Mouse (Mus musculus): ENCODE results near the gene 4930469K13Rik. TPM values are rescaled to one million over a fixed set of nuclear protein-coding genes. Genes with fewer than 3 reads are reported as not detected.

4930469K13Rik gene
- polyA plus RNA-seq, 1 experiment from 2014 or later: 0.23 TPM

GRCm38 (mm10) chr11:33927321-33927720, 171.0 kb downstream of the 4930469K13Rik start:
- Histone ChIP-seq H3K36me3 (no peaks in the 10 kb centered on the region), H3K9ac (no peak overlapping the region), H3K9me3 (no peaks in the 10 kb centered on the region), H3K27ac (no peak overlapping the region), H3K4me1 (peaks cover 14% of the 10 kb centered on the region; the same call in 1 of the 2 replicates), H3K27me3 (replicated peaks) (no peaks in the 10 kb centered on the region; the same call in 1 of the 2 replicates), H3K4me2 (no peak overlapping the region), H3K4me3 (replicated peaks) (no peak overlapping the region)
- ATAC-seq (ENCODE audit: insufficient read depth, low FRiP score, low read depth): no peak
- WGBS: 45% methylated on average over 6 of the region's 6 CpGs

DNA sequence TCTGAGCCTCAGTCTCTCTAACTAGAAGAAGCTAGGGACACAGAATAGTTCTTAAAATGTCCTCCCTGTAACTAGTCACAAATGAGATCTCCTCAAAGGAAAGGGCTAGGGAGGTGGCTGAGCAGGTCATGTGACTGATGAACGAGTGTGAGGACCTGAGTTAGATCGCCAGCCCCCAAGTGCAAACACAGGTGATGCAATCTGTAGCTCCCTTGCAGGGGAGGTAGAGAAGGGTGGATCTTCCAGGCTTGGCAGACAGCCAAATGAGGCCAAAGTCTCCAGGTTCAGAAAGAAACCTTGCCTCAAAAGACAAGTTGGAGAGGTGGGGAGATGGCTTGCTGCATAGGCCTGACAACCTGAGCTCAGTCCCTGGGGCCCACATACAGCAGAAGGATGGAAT, 171.8 kb downstream of the 4930469K13Rik start:
- Histone ChIP-seq H3K4me3 (replicated peaks) (no peak overlapping the region), H3K27ac (no peak overlapping the region), H3K36me3 (no peaks in the 10 kb centered on the region), H3K27me3 (replicated peaks) (no peaks in the 10 kb centered on the region; the same call in 1 of the 2 replicates), H3K4me2 (no peak overlapping the region), H3K9me3 (no peaks in the 10 kb centered on the region), H3K9ac (no peak overlapping the region), H3K4me1 (peaks cover 12% of the 10 kb centered on the region; the same call in 1 of the 2 replicates)
- 43% methylated on average over 2 of the region's 2 CpGs for WGBS
- ATAC-seq (ENCODE audit: insufficient read depth, low FRiP score, low read depth): peak; percentile 38; the same call in 1 of the 2 replicates

DNA sequence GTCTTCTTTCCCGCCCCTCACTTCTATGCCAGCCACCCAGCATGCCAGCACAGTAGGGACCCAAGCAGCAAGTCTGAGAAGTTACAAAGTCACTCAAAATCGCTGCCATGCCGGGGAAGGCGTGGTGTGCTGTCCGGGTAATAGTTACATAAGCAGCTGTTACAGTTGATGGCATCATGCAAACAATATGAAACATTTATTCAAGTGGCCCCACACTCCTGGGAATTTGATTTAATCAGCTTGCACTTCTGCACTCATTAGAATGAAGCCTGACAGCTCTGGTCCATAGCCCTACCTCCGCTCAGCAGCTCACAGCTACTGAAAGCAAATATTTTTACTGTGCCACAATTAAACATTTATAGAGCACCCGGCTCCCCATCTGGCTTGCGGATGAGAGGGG, 172.6 kb downstream of the 4930469K13Rik start:
- WGBS: 64% methylated on average over 8 of the region's 8 CpGs
- 0 out of 2 replicates have a peak, but pooled peaks cover 9% of the 10 kb centered on the region for H3K4me1 ChIP-seq
- H3K9ac ChIP-seq: no peak overlapping the region
- no peaks in the 10 kb centered on the region; the same call in 1 of the 2 replicates for H3K27me3 ChIP-seq (replicated peaks)
- H3K27ac ChIP-seq: no peak overlapping the region
- H3K9me3 ChIP-seq: no peaks in the 10 kb centered on the region
- H3K36me3 ChIP-seq: no peaks in the 10 kb centered on the region
- ATAC-seq (ENCODE audit: insufficient read depth, low FRiP score, low read depth): no peak
- no peak overlapping the region for H3K4me2 ChIP-seq
- no peak overlapping the region for H3K4me3 ChIP-seq (replicated peaks)

Other genes with a start within 250 kb of the 4930469K13Rik start
- 2.2 and 2.4 TPM in 2 replicates for gene Kcnmb1, start 135.5 kb downstream of the 4930469K13Rik start, polyA plus RNA-seq (2015; fragmentation: Nextera tagmentation; extraction: Ambion mirVana)
- 11.8 and 12.1 TPM in 2 replicates for gene Kcnip1, start 105.4 kb downstream of the 4930469K13Rik start, polyA plus RNA-seq (2015; fragmentation: Nextera tagmentation; extraction: Ambion mirVana)
- gene Lcp2, start 51.6 kb downstream of the 4930469K13Rik start, polyA plus RNA-seq (2015; fragmentation: Nextera tagmentation; extraction: Ambion mirVana): 3.6 and 3.8 TPM in 2 replicates
- not detected in 2 replicates for gene Foxi1, start 109.5 kb upstream of the 4930469K13Rik start, polyA plus RNA-seq (2015; fragmentation: Nextera tagmentation; extraction: Ambion mirVana)
- gene Fam196b, start 216.3 kb upstream of the 4930469K13Rik start, polyA plus RNA-seq (2015; fragmentation: Nextera tagmentation; extraction: Ambion mirVana): 0.27 and 0.28 TPM in 2 replicates

Data from stomach, embryonic 15.5 days (tissue).